Mouse (Mus musculus): ENCODE data around the gene Lsm4.

Lsm4 gene

GRCm38 (mm10) chr8:70680039-70680438 is 7.0 kb downstream of the Lsm4 start:
- no peak for DNase-seq

- DNase-seq = no peak
These were observed 8.4 kb downstream of the Lsm4 start for GRCm38 (mm10) chr8:70681410-70681809.

GRCm38 (mm10) chr8:70682193-70682592 is 9.1 kb downstream of the Lsm4 start:
- peak; percentile 80 to 84 for DNase-seq

GRCm38 (mm10) chr8:70682692-70683091 is 9.6 kb downstream of the Lsm4 start:
- no peak for DNase-seq

GRCm38 (mm10) chr8:70684291-70684690 is 11.2 kb downstream of the Lsm4 start:
- no peak for DNase-seq

DNA sequence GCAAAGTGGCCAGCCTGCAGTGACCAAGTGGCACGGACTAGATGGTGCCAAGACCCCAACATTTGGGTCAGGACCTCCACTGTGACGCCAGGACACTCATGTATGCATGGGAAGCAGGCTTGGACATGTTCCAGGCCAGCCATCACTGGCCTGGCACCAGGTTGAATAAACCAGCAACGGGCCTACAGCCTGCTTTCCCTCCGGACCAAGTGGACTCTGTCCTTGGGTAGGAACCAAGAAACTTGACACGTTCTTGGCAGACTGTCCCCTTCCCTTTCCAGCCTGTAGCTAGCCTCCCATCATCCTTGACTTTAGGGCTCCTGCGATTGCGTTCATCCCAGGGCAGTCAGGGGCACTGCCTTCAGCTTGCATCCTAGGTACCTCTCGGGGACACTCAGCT is 14.5 kb downstream of the Lsm4 start:
- DNase-seq = peak; percentile 53 to 63

GRCm38 (mm10) chr8:70688136-70688535 is 15.1 kb downstream of the Lsm4 start:
- no peak for DNase-seq

DNA sequence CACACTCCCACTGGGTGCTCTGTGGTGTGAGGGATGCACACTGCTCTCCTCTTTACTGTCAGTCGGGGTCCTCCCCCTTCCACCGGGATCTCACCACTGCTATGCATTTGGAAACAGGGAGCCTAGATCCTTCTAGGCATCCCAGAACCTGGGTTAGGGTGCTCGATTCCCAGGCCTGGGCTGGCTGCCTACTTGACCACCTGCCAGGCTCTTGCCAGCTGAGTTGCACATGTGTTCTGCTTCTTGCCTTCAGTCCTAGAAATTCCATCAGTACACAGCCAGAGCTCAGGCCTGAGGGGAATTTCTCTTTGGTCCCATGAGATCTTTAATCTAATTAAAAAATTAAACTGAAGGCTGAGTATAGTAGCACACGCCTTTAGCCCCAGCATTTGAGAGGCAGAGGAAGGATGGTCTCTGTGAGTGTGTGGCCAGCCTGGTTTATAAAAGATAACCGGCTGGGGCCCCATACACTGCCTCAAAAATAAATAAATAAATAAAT is 16.9 kb downstream of the Lsm4 start:
- DNase-seq = no peak

DNA sequence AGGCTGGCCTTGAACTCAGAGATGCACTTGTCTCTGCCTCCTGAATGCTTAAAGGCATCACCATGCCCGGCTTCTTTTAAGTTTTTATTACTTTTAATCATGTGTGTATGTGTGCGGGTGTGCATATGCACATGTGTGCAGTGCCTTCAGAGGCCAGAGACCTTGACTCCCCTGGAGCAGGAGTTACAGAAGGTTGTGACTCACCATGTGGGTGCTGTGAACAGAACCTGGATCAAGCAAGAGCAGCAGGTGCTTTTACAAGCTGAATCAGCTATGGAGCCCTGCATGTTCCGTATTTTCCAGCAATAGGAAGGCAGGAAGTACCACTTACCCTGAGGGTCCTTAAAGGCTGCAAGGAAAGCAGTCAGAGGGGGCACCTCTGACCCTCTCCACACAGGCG is 18.2 kb downstream of the Lsm4 start:
- no peak for DNase-seq

- no peak for DNase-seq
These were observed 18.7 kb downstream of the Lsm4 start for GRCm38 (mm10) chr8:70691727-70692231.

DNA sequence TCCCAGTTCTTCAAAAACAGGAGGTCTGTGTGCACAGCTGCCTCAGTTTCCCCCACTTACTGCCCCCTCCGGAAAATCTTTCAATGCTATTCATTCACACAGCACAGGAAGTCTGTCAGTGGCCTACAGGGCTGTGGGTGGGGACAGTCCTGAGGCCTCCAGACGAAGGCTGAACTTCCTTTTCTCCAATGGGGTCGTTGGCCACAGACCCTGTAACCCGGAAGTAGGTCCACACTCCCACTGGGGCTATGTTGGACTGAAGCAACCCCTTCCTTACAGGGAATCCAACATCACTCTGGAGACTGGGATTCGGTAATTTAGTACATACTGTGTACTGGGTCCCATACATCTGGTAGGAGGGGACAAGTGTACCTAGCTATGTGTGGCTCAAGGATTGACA is 20.6 kb downstream of the Lsm4 start:
- DNase-seq = no peak

GRCm38 (mm10) chr8:70695318-70696018 is 22.4 kb downstream of the Lsm4 start:
- DNase-seq = peak; percentile 85 to 90

DNA sequence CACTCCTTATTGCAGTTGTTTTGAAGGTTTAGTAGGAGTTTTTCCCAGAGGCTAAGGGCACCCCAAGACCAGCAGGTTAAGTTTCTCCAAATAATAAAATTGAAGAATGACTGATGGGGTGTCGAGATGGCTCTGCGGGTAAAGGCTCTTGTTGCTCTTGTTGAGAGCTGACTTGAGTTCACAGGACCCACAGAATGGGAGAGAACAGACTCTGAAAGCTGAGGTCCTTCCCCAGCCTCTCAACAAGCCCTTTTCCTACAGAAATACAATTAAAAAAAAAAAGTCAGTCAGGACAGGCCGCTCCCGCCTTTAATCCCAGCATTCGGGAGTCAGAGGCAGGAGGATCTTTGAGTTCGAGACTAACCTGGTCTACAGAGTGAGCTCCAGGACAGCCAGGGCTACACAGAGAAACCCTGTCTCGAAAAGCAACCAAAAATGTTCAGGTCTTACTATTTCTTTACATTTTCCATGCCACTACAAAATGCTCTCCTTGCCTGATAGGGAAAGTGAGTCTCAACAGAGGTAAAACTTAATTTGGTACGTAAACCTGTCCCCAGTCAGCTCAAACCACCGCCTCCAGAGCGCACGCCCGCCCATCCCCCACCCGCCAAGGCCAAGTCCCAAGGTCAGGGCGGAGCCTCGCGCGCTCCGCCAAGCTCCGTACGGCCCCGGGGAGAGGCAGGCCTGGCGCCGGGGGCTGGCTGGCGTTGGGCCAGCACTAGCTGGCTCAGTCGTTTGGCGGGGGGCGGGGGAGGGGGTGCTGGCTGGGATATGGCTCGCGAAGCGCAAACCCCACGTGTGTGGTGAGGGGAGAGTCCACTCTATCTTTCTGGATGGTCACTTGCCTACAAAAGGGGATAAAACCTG is 23.2 kb downstream of the Lsm4 start:
- DNase-seq = peak; percentile 80 to 84

DNA sequence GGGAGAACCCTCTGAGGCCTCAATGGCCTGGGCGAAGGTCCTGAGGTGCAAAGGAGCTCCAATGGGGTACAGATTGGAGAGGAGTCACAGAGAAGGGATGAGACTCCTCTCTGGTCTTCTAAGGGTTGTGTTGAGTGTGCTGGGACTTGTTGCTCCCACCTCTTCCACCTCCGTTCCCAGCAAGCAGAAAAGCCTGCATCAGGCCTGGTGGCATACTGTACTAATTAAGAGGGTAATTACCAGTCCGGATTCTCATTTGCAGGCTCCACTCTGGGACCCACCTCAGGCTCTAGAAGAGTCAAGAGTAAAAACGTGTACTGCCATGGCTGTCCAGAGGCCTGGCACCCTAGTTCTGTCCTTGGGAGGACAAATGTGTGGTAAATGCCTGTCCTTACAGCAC is 23.9 kb downstream of the Lsm4 start:
- no peak for DNase-seq

GRCm38 (mm10) chr8:70697366-70698250 is 24.6 kb downstream of the Lsm4 start:
- no peak for DNase-seq

- peak; percentile 99 for DNase-seq
These were observed 25.5 kb downstream of the Lsm4 start, which contains the start of gene Jund for GRCm38 (mm10) chr8:70698310-70699109. Jund (plus strand) TSS chr8:70698949.

DNA sequence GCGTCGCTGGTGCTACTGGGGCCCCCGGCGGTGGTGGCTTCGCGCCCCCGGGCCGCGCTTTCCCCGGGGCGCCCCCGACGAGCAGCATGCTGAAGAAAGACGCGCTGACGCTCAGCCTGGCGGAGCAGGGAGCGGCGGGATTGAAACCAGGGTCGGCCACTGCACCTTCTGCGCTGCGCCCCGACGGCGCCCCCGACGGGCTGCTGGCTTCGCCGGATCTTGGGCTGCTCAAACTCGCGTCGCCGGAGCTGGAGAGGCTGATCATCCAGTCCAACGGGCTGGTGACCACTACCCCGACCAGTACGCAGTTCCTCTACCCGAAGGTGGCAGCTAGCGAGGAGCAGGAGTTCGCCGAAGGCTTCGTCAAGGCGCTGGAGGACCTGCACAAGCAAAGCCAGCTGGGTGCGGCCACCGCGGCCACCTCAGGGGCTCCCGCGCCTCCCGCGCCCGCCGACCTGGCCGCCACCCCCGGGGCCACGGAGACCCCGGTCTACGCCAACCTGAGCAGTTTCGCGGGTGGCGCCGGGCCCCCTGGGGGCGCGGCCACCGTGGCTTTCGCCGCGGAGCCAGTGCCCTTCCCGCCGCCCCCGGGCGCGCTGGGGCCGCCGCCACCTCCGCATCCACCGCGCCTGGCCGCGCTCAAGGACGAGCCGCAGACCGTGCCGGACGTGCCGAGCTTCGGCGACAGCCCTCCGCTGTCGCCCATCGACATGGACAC is 26.2 kb downstream of the Lsm4 start:
- no peak for DNase-seq

- peak; percentile 76 to 82 for DNase-seq
These were observed 26.9 kb downstream of the Lsm4 start for GRCm38 (mm10) chr8:70699834-70700554.

GRCm38 (mm10) chr8:70700555-70700922 is 27.5 kb downstream of the Lsm4 start:
- DNase-seq = peak; percentile 91 to 95

Data from lung, adult 18-20 months (tissue).